8 mouse cellular contexts compared by ENCODE assay signal in genomic region chr9:124422900-124423551, GRCm38 (mm10). TPM values are rescaled to one million over a fixed set of nuclear protein-coding genes. Genes with fewer than 3 reads are reported as not detected.
A peak's percentile ranks its signal among the peaks of the same experiment; 100 is the strongest.
DNase-seq lines count a peak whose midpoint lies in the region; ATAC-seq and TF ChIP-seq lines count a peak whose summit lies in the region.

No protein-coding gene starts in this region.

- peak overlapping the region; percentile 98 for H3K27ac ChIP-seq in embryonic facial prominence, embryonic 14.5 days (replicated peaks; ENCODE audit: low read depth, low read length)
- peak overlapping the region; percentile 100 for H3K27ac ChIP-seq in heart, adult 2 months
- H3K27ac ChIP-seq in limb, embryonic 14.5 days (replicated peaks; ENCODE audit: low read depth, low read length): peak overlapping the region; percentile 97
- peak overlapping the region; percentile 95 for H3K27ac ChIP-seq in midbrain, postnatal 0 days (ENCODE audit: low read depth, low read length)

- peak; percentile 59; the same call in 1 of the 2 replicates for TF ChIP-seq POLR2A in heart, adult 2 months (IDR thresholded peaks at IDR 0.05; ENCODE audit: insufficient read depth, low read depth, low read length)
- TF ChIP-seq POLR2A in limb, embryonic 14.5 days (IDR thresholded peaks at IDR 0.05; ENCODE audit: borderline replicate concordance, extremely low read depth, insufficient read depth, insufficient read length): 0 out of 2 replicates have a peak, but pooled peaks have one; percentile 50

- peak; percentile 27; the same call in 1 of the 2 replicates for TF ChIP-seq CTCF in heart, adult 2 months (IDR thresholded peaks at IDR 0.05)
- TF ChIP-seq CTCF in midbrain, postnatal 0 days (IDR thresholded peaks at IDR 0.05): peak; percentile 59

- H3K36me3 ChIP-seq in embryonic facial prominence, embryonic 14.5 days (ENCODE audit: control insufficient read depth, insufficient read depth, low read length): no peaks in the 10 kb centered on the region
- no peaks in the 10 kb centered on the region for H3K36me3 ChIP-seq in heart, adult 2 months (ENCODE audit: control insufficient read depth, insufficient read depth, low read length)
- H3K36me3 ChIP-seq in limb, embryonic 14.5 days (ENCODE audit: control insufficient read depth, insufficient read depth, low read length): no peaks in the 10 kb centered on the region
- no peaks in the 10 kb centered on the region for H3K36me3 ChIP-seq in midbrain, postnatal 0 days (ENCODE audit: insufficient read depth, low read length)

- no peaks in the 10 kb centered on the region for H3K27me3 ChIP-seq in embryonic facial prominence, embryonic 14.5 days (replicated peaks; ENCODE audit: control insufficient read depth, insufficient read depth, low read length)
- no peaks in the 10 kb centered on the region for H3K27me3 ChIP-seq in heart, adult 2 months (ENCODE audit: control insufficient read depth, insufficient read depth, low read length)
- no peaks in the 10 kb centered on the region for H3K27me3 ChIP-seq in limb, embryonic 14.5 days (ENCODE audit: control insufficient read depth, insufficient read depth, low read length)
- H3K27me3 ChIP-seq in midbrain, postnatal 0 days (ENCODE audit: insufficient read depth, low read length): no peaks in the 10 kb centered on the region

- 0% methylated on average over 27 of the region's 59 CpGs for WGBS in embryonic facial prominence, embryonic 14.5 days
- under 1% methylated on average over 59 of the region's 59 CpGs for WGBS in heart, adult 2 months
- WGBS in limb, embryonic 14.5 days: under 1% methylated on average over 57 of the region's 59 CpGs
- WGBS in midbrain, postnatal 0 days: 1% methylated on average over 58 of the region's 59 CpGs

- H3K9ac ChIP-seq in embryonic facial prominence, embryonic 14.5 days (ENCODE audit: low read depth, low read length): peak overlapping the region; percentile 80
- H3K9ac ChIP-seq in heart, adult 2 months (ENCODE audit: low read depth, low read length): peak overlapping the region; percentile 80
- peak overlapping the region; percentile 70 for H3K9ac ChIP-seq in limb, embryonic 14.5 days (ENCODE audit: low read depth, low read length, severe bottlenecking)
- peak overlapping the region; percentile 73 for H3K9ac ChIP-seq in midbrain, postnatal 0 days (replicated peaks; ENCODE audit: low read length, poor library complexity, severe bottlenecking)

- intact Hi-C loops in heart, adult 2 months (cut with DNase I): no loop called here

- peak overlapping the region; percentile 73 for H3K4me3 ChIP-seq in embryonic facial prominence, embryonic 14.5 days (ENCODE audit: low read depth, low read length)
- peak overlapping the region; percentile 95 for H3K4me3 ChIP-seq in heart, adult 2 months
- H3K4me3 ChIP-seq in limb, embryonic 14.5 days (replicated peaks; ENCODE audit: low read length): peak overlapping the region; percentile 62
- peak overlapping the region; percentile 70 for H3K4me3 ChIP-seq in midbrain, postnatal 0 days (ENCODE audit: low read depth, low read length)

- H3K9me3 ChIP-seq in embryonic facial prominence, embryonic 14.5 days (ENCODE audit: control insufficient read depth, low read length): no peaks in the 10 kb centered on the region
- no peaks in the 10 kb centered on the region for H3K9me3 ChIP-seq in limb, embryonic 14.5 days (ENCODE audit: control insufficient read depth, low read length)
- H3K9me3 ChIP-seq in midbrain, postnatal 0 days (ENCODE audit: low read length): no peaks in the 10 kb centered on the region

- no peak for TF ChIP-seq EP300 in heart, adult 2 months (IDR thresholded peaks at IDR 0.05; ENCODE audit: insufficient read depth, low read depth, low read length)

- no peaks in the 10 kb centered on the region for H3K4me1 ChIP-seq in embryonic facial prominence, embryonic 14.5 days (ENCODE audit: control insufficient read depth, insufficient read depth, low read length)
- H3K4me1 ChIP-seq in heart, adult 2 months (ENCODE audit: control insufficient read depth, insufficient read depth, low read length): no peaks in the 10 kb centered on the region
- no peaks in the 10 kb centered on the region for H3K4me1 ChIP-seq in limb, embryonic 14.5 days (ENCODE audit: control insufficient read depth, insufficient read depth, low read length)
- H3K4me1 ChIP-seq in midbrain, postnatal 0 days (ENCODE audit: insufficient read depth, low read length): no peaks in the 10 kb centered on the region

- peak; percentile 67 for ATAC-seq in embryonic facial prominence, embryonic 14.5 days (ENCODE audit: low read depth)
- peak; percentile 47 for ATAC-seq in limb, embryonic 14.5 days (ENCODE audit: low FRiP score, low read depth)
- ATAC-seq in midbrain, postnatal 0 days (ENCODE audit: low FRiP score): peak; percentile 65

- peak overlapping the region; percentile 55 for H3K4me2 ChIP-seq in embryonic facial prominence, embryonic 14.5 days (ENCODE audit: low read depth, low read length)
- H3K4me2 ChIP-seq in limb, embryonic 14.5 days (replicated peaks; ENCODE audit: low read depth, low read length, severe bottlenecking): peak overlapping the region; percentile 69
- H3K4me2 ChIP-seq in midbrain, postnatal 0 days (ENCODE audit: low read depth, low read length, poor library complexity, severe bottlenecking): peak overlapping the region; percentile 66

- peak; percentile 99 for DNase-seq in 3T3-L1 (ENCODE audit: low read depth, low spot score)
- DNase-seq in adrenal gland, postnatal 4 days (ENCODE audit: low spot score in 2 of 2): peak; percentile 88 to 93
- DNase-seq in embryonic facial prominence, embryonic 14.5 days (ENCODE audit: low spot score): peak; percentile 98
- DNase-seq in heart, adult 2 months: peak; percentile 96 to 97
- DNase-seq in kidney, adult 9 months: peak; percentile 97
- peak; percentile 97 for DNase-seq in limb, embryonic 14.5 days (ENCODE audit: low spot score)
- peak; percentile 97 for DNase-seq in midbrain, postnatal 0 days (ENCODE audit: low spot score)
- DNase-seq in spleen, postnatal 14 days (ENCODE audit: low spot score in 2 of 2): peak; percentile 73 to 85

- H3K79me2 ChIP-seq in heart, adult 2 months (replicated peaks; ENCODE audit: control insufficient read depth, insufficient read depth, low read length): no peaks in the 10 kb centered on the region

RNA-seq across cellular contexts. Expression of gene Ppp2r3d, which starts 53.7 kb away (rescaled TPM):
- total RNA-seq in adrenal gland, postnatal 4 days (2021): 100 to 1,000 TPM; 163 to 165 TPM
- 110 and 141 TPM in 2 replicates for polyA plus RNA-seq in embryonic facial prominence, embryonic 14.5 days (2014; fragmentation: Nextera tagmentation; extraction: Ambion mirVana)
- total RNA-seq in heart, adult 2 months (2021): 10 to 100 TPM; 78.8 to 90.7 TPM
- polyA plus RNA-seq in heart, adult 2 months (2012; rRNA removed): 117 and 142 TPM in 2 replicates
- 301 and 417 TPM in 2 replicates for polyA plus RNA-seq in limb, embryonic 14.5 days (2012; rRNA removed)
- polyA plus RNA-seq in limb, embryonic 14.5 days (2014; fragmentation: Nextera tagmentation; extraction: Ambion mirVana): 119 and 129 TPM in 2 replicates
- 114 and 134 TPM in 2 replicates for total RNA-seq in midbrain, postnatal 0 days (2014; rRNA removed)
- 151 and 168 TPM in 2 replicates for polyA plus RNA-seq in midbrain, postnatal 0 days (2015; fragmentation: Nextera tagmentation; extraction: Ambion mirVana)

Comparison
In these comparisons a context has a peak if more than half of its experiments do, and no peak if none do; other contexts are left out.
1. Peak in every context shown above with its lines: DNase-seq, ATAC-seq, H3K4me3 ChIP-seq and H3K27ac ChIP-seq.